Mouse (Mus musculus) embryonic facial prominence, embryonic 12.5 days (tissue): ENCODE data around the gene Sh3d19. TPM values are rescaled to one million over a fixed set of nuclear protein-coding genes. Genes with fewer than 3 reads are reported as not detected.

ENCODE experiments used
- ATAC-seq: fragments of 200-750 bp; cut with Nextera tagmentation; 2 replicates; pipeline ENCODE4 v1.8.0; 2017; ENCODE audit not compliant: insufficient number of reproducible peaks, insufficient read depth, low FRiP score, low TSS enrichment
- H3K27ac ChIP-seq: fragments of 300-500 bp; sonication (generic); 2 replicates; pipeline ENCODE4 v1.5.1; 2016; ENCODE audit warnings: mild to moderate bottlenecking
- H3K27me3 ChIP-seq: fragments of 300-500 bp; sonication (generic); 2 replicates; pipeline ENCODE4 v1.6.1; 2016; ENCODE audit warnings: mild to moderate bottlenecking, moderate library complexity
- H3K36me3 ChIP-seq: fragments of 300-500 bp; sonication (generic); 2 replicates; pipeline ENCODE4 v1.6.1; 2016; ENCODE audit warnings: mild to moderate bottlenecking
- H3K4me1 ChIP-seq: fragments of 300-500 bp; sonication (generic); 2 replicates; pipeline ENCODE4 v1.6.1; 2016
- H3K4me2 ChIP-seq: fragments of 300-500 bp; sonication (generic); replicated peaks from 2 replicates; pipeline ENCODE4 v1.6.1; 2016; ENCODE audit warnings: mild to moderate bottlenecking, moderate library complexity
- H3K4me3 ChIP-seq: fragments of 300-500 bp; sonication (generic); 2 replicates; pipeline ENCODE4 v1.5.1; 2016; ENCODE audit warnings: mild to moderate bottlenecking
- H3K9ac ChIP-seq: fragments of 300-500 bp; sonication (generic); 2 replicates; pipeline ENCODE4 v1.6.1; 2016; ENCODE audit warnings: mild to moderate bottlenecking, moderate library complexity
- H3K9me3 ChIP-seq: fragments of 300-500 bp; sonication (generic); 2 replicates; pipeline ENCODE4 v1.6.1; 2016; ENCODE audit warnings: mild to moderate bottlenecking, moderate library complexity
- WGBS: fragments of 180-500 bp; shearing (Covaris S2); methylation state at CpG from one replicate; pipeline ENCODE4 v1.1.7; 2016; 5-methylcytosine and 5-hydroxymethylcytosine counted together
- polyA plus RNA-seq: library from polyadenylated mRNA; unstranded; fragments of >200 nt; fragmentation: Nextera tagmentation; extraction: Ambion mirVana; gene quantifications from 2 replicates; pipeline ENCODE4 v1.2.1, GENCODE M21; 2016

The Sh3d19 gene
- polyA plus RNA-seq, 1 experiment from 2014 or later, result 24.5 TPM

DNA sequence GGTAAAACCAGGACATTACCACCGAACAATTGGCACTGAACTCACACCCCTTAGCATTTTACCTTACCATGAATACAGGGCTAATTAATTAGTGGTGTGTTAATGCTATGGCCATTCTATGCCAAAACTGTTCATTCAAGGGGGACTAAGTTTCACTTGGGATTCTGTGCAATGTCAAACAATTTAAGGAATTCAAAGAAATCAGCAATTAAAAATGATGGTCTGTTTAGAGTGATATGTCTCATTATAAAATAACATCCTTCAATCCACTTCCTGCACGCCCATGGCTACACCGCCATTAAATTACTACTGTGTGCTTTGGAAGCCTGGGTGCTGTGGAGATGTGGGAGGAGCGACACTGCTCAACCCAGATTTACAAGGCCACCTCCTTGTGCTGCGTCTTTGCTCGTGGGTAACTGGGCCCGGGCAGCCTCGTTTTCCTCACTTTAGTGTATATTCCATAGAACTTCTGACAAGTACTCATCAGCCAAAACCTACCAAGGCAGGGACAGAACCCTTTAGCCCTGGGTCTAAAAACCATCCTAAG lies 135.2 kb downstream of the Sh3d19 start:
- Histone ChIP-seq H3K9me3 (no peaks in the 10 kb centered on the region), H3K36me3 (no peaks in the 10 kb centered on the region), H3K27me3 (no peaks in the 10 kb centered on the region), H3K4me1 (peaks cover 6% of the 10 kb centered on the region; the same call in 1 of the 2 replicates), H3K27ac (no peak overlapping the region), H3K9ac (no peak overlapping the region), H3K4me3 (no peak overlapping the region), H3K4me2 (no peak overlapping the region)
- ATAC-seq, result no peak
- 85% methylated on average over 8 of the region's 8 CpGs for WGBS

DNA sequence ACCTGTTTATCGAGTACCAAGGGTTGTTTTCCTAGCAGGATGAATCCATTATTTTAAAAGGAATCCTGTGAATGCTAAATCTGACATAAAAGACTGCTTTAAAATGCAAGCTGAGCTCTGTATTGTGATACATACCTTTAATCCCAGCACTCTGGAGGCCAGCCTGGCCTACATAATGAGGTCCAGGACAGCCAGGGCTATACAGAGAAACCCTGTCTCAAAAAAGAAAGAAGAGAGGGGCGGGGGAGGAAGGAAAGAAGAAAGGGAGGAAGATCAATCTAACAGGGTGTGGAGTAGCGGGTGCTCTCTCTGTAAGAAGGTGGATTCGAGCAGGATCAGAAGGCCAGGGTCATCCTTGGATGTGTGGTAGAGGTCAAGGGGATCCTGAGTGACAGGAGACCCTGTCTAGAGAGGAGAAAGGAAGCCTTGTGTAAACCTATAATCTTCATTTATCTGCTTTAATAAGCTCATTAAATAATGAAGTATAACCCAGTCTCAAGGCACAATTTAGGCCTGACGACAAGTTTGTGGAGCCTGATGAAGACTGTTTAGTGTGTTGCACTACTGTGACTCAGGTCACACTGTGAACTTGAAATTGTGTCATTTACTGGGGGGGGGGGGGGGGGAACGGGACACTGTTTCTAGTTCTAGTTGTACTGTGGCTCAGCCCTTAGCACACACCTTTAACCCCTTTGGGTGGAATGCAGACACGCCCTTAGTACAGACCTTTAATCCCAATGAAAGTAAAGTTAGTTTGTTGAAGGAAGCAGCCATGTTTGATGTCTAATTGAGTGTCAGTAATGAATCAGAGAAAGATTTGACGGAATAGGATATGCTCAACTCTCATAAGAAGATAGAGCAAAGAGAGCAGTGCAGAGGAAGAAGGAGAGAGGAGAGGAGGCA lies 137.0 kb downstream of the Sh3d19 start:
- 71% methylated on average over 8 of the region's 8 CpGs for WGBS
- no peak overlapping the region for H3K4me3 ChIP-seq
- no peak for ATAC-seq

DNA sequence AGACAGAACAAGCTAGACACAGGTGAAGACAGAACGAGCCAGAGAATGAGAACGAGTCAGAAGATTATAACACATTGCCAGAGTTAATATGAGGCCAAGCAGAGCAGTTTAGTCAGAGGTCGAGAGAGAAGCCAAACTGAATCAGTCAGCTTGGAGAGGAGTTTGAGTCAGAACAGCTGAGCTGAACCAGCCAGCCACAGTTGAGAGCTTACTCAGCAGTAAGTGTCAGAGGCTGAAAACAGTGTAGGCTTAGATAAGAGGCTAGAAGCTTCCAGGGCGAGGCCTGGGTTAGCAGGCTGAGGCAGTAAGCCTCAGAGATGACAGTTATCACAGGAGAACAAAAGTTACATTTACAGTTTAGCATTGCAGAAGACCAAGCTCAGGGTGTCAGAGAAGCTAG lies 137.7 kb downstream of the Sh3d19 start:
- Histone ChIP-seq H3K36me3 (0 out of 2 replicates have a peak, but pooled peaks cover 5% of the 10 kb centered on the region), H3K4me2 (no peak overlapping the region), H3K27me3 (no peaks in the 10 kb centered on the region), H3K4me1 (peaks cover 6% of the 10 kb centered on the region; the same call in 1 of the 2 replicates), H3K27ac (no peak overlapping the region), H3K9ac (no peak overlapping the region), H3K4me3 (no peak overlapping the region), H3K9me3 (no peaks in the 10 kb centered on the region)
- WGBS, result 68% methylated on average over 4 of the region's 4 CpGs
- ATAC-seq, result no peak

More for the DNA sequence above, 137.0 kb downstream of the Sh3d19 start:
- H3K36me3 ChIP-seq, result 0 out of 2 replicates have a peak, but pooled peaks cover 5% of the 10 kb centered on the region
- no peaks in the 10 kb centered on the region for H3K9me3 ChIP-seq
- no peak overlapping the region for H3K9ac ChIP-seq
- H3K27me3 ChIP-seq, result no peaks in the 10 kb centered on the region
- peaks cover 6% of the 10 kb centered on the region; the same call in 1 of the 2 replicates for H3K4me1 ChIP-seq
- H3K27ac ChIP-seq, result no peak overlapping the region
- H3K4me2 ChIP-seq, result no peak overlapping the region

- peaks cover 6% of the 10 kb centered on the region; the same call in 1 of the 2 replicates for H3K4me1 ChIP-seq
- H3K9me3 ChIP-seq, result no peaks in the 10 kb centered on the region
- no peak overlapping the region for H3K27ac ChIP-seq
- H3K4me3 ChIP-seq, result no peak overlapping the region
- no peak overlapping the region for H3K9ac ChIP-seq
- H3K36me3 ChIP-seq, result 0 out of 2 replicates have a peak, but pooled peaks cover 5% of the 10 kb centered on the region
- 93% methylated on average over 7 of the region's 7 CpGs for WGBS
- H3K4me2 ChIP-seq, result no peak overlapping the region
- no peak for ATAC-seq
- no peaks in the 10 kb centered on the region for H3K27me3 ChIP-seq
These were observed 138.2 kb downstream of the Sh3d19 start for GRCm38 (mm10) chr3:86109099-86109498.

DNA sequence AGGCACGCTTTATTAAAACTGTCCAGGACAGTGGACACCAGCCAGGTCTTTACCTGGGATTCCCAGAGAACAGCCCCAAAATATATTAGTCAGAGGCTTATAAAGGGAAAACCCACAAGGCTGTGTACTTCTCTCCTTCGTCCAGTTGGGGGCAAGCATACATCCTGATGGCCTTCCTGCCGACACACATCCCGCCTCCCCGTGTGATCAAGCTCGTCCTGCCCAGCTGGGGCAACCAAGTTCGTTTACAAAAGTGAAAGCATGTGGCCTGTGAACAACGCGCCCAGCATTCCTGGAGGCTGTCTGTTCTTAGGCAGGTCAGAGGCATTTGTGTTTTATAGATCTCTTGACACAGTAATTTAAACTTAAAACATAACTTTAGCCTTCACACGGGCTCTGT lies 139.2 kb downstream of the Sh3d19 start:
- Histone ChIP-seq H3K9me3 (no peaks in the 10 kb centered on the region), H3K4me1 (peaks cover 6% of the 10 kb centered on the region; the same call in 1 of the 2 replicates), H3K27ac (no peak overlapping the region), H3K4me3 (no peak overlapping the region), H3K9ac (no peak overlapping the region), H3K36me3 (0 out of 2 replicates have a peak, but pooled peaks cover 5% of the 10 kb centered on the region), H3K4me2 (peak overlapping the region; percentile 19; the same call in 1 of the 2 replicates), H3K27me3 (no peaks in the 10 kb centered on the region)
- 16% methylated on average over 10 of the region's 10 CpGs for WGBS
- ATAC-seq, result no peak

DNA sequence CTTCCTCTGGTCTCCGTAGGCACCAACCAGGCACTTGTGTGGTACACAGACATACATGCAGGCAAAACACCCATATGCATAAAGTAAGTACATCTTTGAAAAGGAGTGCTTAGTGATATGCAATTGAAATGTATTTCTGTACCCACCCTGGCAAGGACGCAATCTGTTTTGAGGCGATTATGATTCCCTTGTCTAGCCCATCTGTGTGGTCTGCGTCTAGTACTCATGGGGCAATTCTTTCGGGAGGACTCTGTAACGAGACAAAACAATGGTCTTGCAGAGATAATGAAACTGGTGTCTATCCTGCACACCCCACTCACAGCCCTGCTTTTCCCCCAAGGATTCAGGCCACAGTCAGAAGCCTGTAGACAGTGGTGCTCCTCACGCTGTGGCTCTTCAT lies 141.9 kb downstream of the Sh3d19 start:
- Histone ChIP-seq H3K4me3 (no peak overlapping the region), H3K4me1 (peaks cover 6% of the 10 kb centered on the region; the same call in 1 of the 2 replicates), H3K27ac (no peak overlapping the region), H3K4me2 (no peak overlapping the region), H3K36me3 (peaks cover 14% of the 10 kb centered on the region), H3K9me3 (no peaks in the 10 kb centered on the region), H3K27me3 (no peaks in the 10 kb centered on the region), H3K9ac (no peak overlapping the region)
- WGBS, result 86% methylated on average over 7 of the region's 7 CpGs
- ATAC-seq, result no peak

- peak overlapping the region; percentile 69 for H3K27ac ChIP-seq
- no peak overlapping the region for H3K9ac ChIP-seq
- no peak overlapping the region for H3K4me3 ChIP-seq
- no peak for ATAC-seq
- peaks cover 14% of the 10 kb centered on the region for H3K36me3 ChIP-seq
- H3K27me3 ChIP-seq, result no peaks in the 10 kb centered on the region
- H3K4me2 ChIP-seq, result peak overlapping the region; percentile 3; the same call in 1 of the 2 replicates
- no peaks in the 10 kb centered on the region for H3K9me3 ChIP-seq
- H3K4me1 ChIP-seq, result peaks cover 13% of the 10 kb centered on the region; the same call in 1 of the 2 replicates
- WGBS, result 41% methylated on average over 12 of the region's 12 CpGs
These were observed 143.9 kb downstream of the Sh3d19 start for GRCm38 (mm10) chr3:86114659-86115338.

GRCm38 (mm10) chr3:86116951-86117350 lies 146.0 kb downstream of the Sh3d19 start:
- H3K27me3 ChIP-seq, result no peaks in the 10 kb centered on the region
- no peak overlapping the region for H3K4me3 ChIP-seq
- peaks cover 14% of the 10 kb centered on the region for H3K36me3 ChIP-seq
- WGBS, result 88% methylated on average over 4 of the region's 4 CpGs
- no peak overlapping the region for H3K4me2 ChIP-seq
- no peak overlapping the region for H3K27ac ChIP-seq
- H3K9me3 ChIP-seq, result no peaks in the 10 kb centered on the region
- ATAC-seq, result no peak
- H3K9ac ChIP-seq, result no peak overlapping the region
- H3K4me1 ChIP-seq, result 0 out of 2 replicates have a peak, but pooled peaks cover 9% of the 10 kb centered on the region

DNA sequence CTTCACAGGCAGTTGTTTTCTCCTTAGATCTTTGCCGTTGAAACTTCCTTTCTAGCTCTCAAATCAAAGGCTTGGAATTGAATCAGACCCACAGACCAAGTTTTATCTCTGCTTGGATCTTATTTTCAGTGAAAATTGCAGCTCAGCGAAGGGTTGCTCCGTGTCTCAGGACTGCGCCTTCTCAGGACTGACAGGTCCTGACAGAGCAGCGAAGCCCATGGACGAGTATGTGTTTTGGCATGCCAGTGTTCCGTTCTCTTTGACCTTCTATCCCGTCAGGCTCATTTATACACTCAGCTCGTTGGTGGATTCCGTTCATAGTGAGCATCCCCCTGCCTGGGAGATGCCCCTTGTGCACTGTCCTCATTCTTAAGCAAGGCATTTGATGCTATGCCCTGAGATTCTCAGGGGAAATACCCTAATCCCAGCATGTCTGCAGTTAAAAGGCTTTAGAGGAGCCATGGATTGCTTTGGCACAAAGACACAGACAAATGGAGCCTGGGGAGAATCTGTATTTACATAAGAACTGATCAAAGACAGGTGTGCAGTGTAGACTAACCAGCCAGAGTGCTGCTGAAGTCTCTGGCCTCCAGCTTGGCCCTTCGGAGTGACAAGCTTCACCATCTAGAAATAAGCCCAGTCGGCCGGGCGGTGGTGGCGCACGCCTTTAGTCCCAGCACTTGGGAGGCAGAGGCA lies 148.5 kb downstream of the Sh3d19 start:
- ATAC-seq, result no peak
- Histone ChIP-seq H3K4me3 (no peak overlapping the region), H3K9ac (no peak overlapping the region), H3K27ac (0 out of 2 replicates have a peak overlapping the region, but pooled peaks have one; percentile 27), H3K4me1 (0 out of 2 replicates have a peak, but pooled peaks cover 9% of the 10 kb centered on the region), H3K36me3 (peaks cover 15% of the 10 kb centered on the region), H3K9me3 (no peaks in the 10 kb centered on the region), H3K4me2 (no peak overlapping the region), H3K27me3 (no peaks in the 10 kb centered on the region)
- WGBS, result 52% methylated on average over 16 of the region's 16 CpGs

- H3K36me3 ChIP-seq, result peaks cover 14% of the 10 kb centered on the region
- no peak overlapping the region for H3K4me2 ChIP-seq
- ATAC-seq, result no peak
- H3K4me1 ChIP-seq, result 0 out of 2 replicates have a peak, but pooled peaks cover 10% of the 10 kb centered on the region
- H3K9me3 ChIP-seq, result no peaks in the 10 kb centered on the region
- no peaks in the 10 kb centered on the region for H3K27me3 ChIP-seq
- no peak overlapping the region for H3K4me3 ChIP-seq
- no peak overlapping the region for H3K27ac ChIP-seq
- no peak overlapping the region for H3K9ac ChIP-seq
These were observed 151.2 kb downstream of the Sh3d19 start for GRCm38 (mm10) chr3:86122156-86122555.

DNA sequence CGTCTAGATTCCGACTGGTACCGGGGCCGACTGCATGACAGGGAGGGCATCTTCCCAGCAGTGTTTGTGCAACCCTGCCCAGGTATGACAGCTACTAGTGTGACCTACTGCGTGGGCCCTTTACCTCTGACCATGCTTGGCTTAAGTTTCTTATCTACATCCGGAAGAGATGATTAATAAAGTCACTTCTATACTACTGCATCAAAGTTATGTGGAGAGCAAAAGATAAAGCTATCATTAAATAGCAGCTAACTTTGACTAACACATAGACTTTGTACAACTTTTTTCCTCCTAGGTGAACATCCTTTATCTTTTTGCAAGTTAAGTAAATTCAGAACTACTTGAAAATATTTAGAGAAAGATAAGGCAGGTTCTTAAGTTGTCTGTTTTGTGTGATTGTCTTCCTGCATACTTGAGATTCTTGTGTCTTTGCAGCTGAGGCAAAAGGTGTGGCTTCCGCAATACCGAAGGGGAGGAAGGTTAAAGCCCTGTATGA lies 152.4 kb downstream of the Sh3d19 start:
- Histone ChIP-seq H3K4me1 (0 out of 2 replicates have a peak, but pooled peaks cover 14% of the 10 kb centered on the region), H3K9ac (no peak overlapping the region), H3K36me3 (peaks cover 14% of the 10 kb centered on the region), H3K27ac (no peak overlapping the region), H3K9me3 (no peaks in the 10 kb centered on the region), H3K4me2 (no peak overlapping the region), H3K27me3 (no peaks in the 10 kb centered on the region), H3K4me3 (no peak overlapping the region)
- no peak for ATAC-seq
- 83% methylated on average over 8 of the region's 8 CpGs for WGBS
